Comparison of ENCODE assay signal across 8 mouse cellular contexts in the genomic region with DNA sequence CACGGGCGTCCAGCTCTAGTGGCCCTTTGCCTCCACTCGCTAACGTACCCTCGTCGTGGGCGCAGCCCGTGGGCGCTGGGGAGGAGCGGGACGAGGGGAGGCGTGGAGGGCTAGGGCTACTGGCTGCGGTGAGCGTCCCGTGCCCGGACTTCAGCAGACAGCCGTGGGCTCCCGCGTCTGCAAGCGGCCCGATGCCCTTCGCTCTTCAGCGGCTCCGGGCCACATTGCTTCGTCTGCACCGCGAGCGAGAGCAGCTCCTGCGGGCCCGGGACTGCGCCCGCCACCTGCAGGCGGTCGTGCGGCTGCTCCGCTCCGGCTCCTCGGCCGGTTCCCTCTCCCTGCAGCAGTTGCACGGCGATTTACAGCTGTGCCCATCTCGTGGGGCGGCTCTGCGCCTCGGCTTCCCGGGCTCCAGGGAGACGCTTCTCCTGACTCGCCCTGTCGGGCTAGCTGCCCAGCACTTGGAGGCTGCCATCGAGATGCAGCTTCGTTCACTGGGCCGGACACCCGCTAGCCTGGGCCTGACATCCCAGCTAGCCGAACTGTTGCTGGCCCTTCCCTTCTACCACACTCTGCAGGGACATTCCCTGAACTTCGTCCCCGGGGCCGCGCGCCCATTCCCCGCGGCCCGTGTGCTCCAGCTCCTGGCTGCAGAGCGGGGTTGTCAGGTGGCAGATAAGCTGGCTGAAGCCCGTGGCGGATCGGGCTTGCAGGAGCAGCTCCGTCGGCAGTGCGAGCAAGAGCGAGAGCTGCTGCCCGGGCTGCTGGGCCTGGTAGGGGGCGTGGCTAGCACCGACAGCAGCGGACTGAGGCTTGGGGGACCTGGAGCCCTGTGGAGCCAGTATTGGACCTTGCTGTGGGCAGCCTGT. TPM values are rescaled to one million over a fixed set of nuclear protein-coding genes. Genes with fewer than 3 reads are reported as not detected.
DNase-seq lines count a peak whose midpoint lies in the region; ATAC-seq and TF ChIP-seq lines count a peak whose summit lies in the region.

No protein-coding gene starts in this region.

- 0 out of 2 replicates have a peak, but pooled peaks cover 7% of the 10 kb centered on the region for H3K36me3 ChIP-seq in forebrain, embryonic 13.5 days (ENCODE audit: poor library complexity, severe bottlenecking)
- H3K36me3 ChIP-seq in hindbrain, embryonic 12.5 days = no peaks in the 10 kb centered on the region
- H3K36me3 ChIP-seq in small intestine, adult 2 months (ENCODE audit: control insufficient read depth, insufficient read depth, low read length) = peaks cover 3% of the 10 kb centered on the region; the same call in 1 of the 2 replicates

- DNase-seq in cerebellum, adult 8-10 months = no peak
- DNase-seq in c-Kit-positive CD71-positive TER-119-positive erythroid progenitor cells, embryonic 14.5 days (ENCODE audit: low spot score) = peak; percentile 62
- peak; percentile 58 for DNase-seq in left cerebral cortex, postnatal 4 days
- peak; percentile 72 for DNase-seq in mesoderm, embryonic 11.5 days (ENCODE audit: low read depth, low spot score)

- TF ChIP-seq POLR2A in small intestine, adult 2 months (IDR thresholded peaks at IDR 0.05; ENCODE audit: low read depth, low read length) = peak; percentile 31; the same call in 1 of the 2 replicates

- H3K4me3 ChIP-seq in forebrain, embryonic 13.5 days = peak overlapping the region; percentile 75
- peak overlapping the region; percentile 76 for H3K4me3 ChIP-seq in hindbrain, embryonic 12.5 days
- H3K4me3 ChIP-seq in small intestine, adult 2 months (ENCODE audit: low read depth, low read length) = peak overlapping the region; percentile 86

- H3K4me1 ChIP-seq in forebrain, embryonic 13.5 days = peaks cover 25% of the 10 kb centered on the region
- peaks cover 20% of the 10 kb centered on the region for H3K4me1 ChIP-seq in hindbrain, embryonic 12.5 days
- peaks cover 13% of the 10 kb centered on the region for H3K4me1 ChIP-seq in small intestine, adult 2 months (ENCODE audit: control insufficient read depth, insufficient read depth, insufficient read length, low read length)

- TF ChIP-seq CTCF in small intestine, adult 2 months (IDR thresholded peaks at IDR 0.05; ENCODE audit: extremely low read depth, insufficient read length, insufficient replicate concordance, low read depth, low read length) = peak; percentile 31; the same call in 1 of the 2 replicates

- peak overlapping the region; percentile 70 for H3K27ac ChIP-seq in forebrain, embryonic 13.5 days
- peak overlapping the region; percentile 79 for H3K27ac ChIP-seq in hindbrain, embryonic 12.5 days
- peak overlapping the region; percentile 77 for H3K27ac ChIP-seq in small intestine, adult 2 months (ENCODE audit: insufficient read depth, low read depth, low read length)

- peak overlapping the region; percentile 100 for H3K4me2 ChIP-seq in forebrain, embryonic 13.5 days
- H3K4me2 ChIP-seq in hindbrain, embryonic 12.5 days (replicated peaks) = peak overlapping the region; percentile 100

- H3K27me3 ChIP-seq in forebrain, embryonic 13.5 days = peaks cover 19% of the 10 kb centered on the region
- H3K27me3 ChIP-seq in hindbrain, embryonic 12.5 days = peaks cover 19% of the 10 kb centered on the region
- no peaks in the 10 kb centered on the region for H3K27me3 ChIP-seq in small intestine, adult 2 months (ENCODE audit: control insufficient read depth, insufficient read depth, low read length)

- H3K9me3 ChIP-seq in forebrain, embryonic 13.5 days (replicated peaks) = no peaks in the 10 kb centered on the region
- H3K9me3 ChIP-seq in hindbrain, embryonic 12.5 days (replicated peaks) = no peaks in the 10 kb centered on the region

- under 1% methylated on average over 65 of the region's 74 CpGs for WGBS in forebrain, embryonic 13.5 days
- under 1% methylated on average over 67 of the region's 74 CpGs for WGBS in hindbrain, embryonic 12.5 days
- under 1% methylated on average over 73 of the region's 74 CpGs for WGBS in small intestine, adult 2 months

- peak overlapping the region; percentile 82 for H3K9ac ChIP-seq in forebrain, embryonic 13.5 days
- peak overlapping the region; percentile 84 for H3K9ac ChIP-seq in hindbrain, embryonic 12.5 days

- peak; percentile 64 for ATAC-seq in cerebellum, adult (ENCODE audit: insufficient number of reproducible peaks, low FRiP score, low TSS enrichment)
- ATAC-seq in forebrain, embryonic 13.5 days = peak; percentile 71
- peak; percentile 76 for ATAC-seq in hindbrain, embryonic 12.5 days (ENCODE audit: low FRiP score)

- intact Hi-C loops in left cerebral cortex, postnatal 4 days (cut with DNase I) = loop anchor here (5.0 kb wide), 1 partner anchor 105 kb away; no protein-coding TSS in a partner anchor

RNA-seq across cellular contexts. Expression of a gene that starts 0.5 kb away (rescaled TPM):
- polyA plus RNA-seq in forebrain, embryonic 13.5 days (2015; fragmentation: Nextera tagmentation; extraction: Ambion mirVana) = 2.3 and 2.6 TPM in 2 replicates
- polyA plus RNA-seq in hindbrain, embryonic 12.5 days (2016; fragmentation: Nextera tagmentation; extraction: Ambion mirVana) = 3.6 and 5.0 TPM in 2 replicates
- total RNA-seq in left cerebral cortex, postnatal 4 days (2021) = 10 to 100 TPM in 1 of 2 experiments, 1 to 10 TPM in 1; 9.7 to 11.3 TPM
- 3.2 and 4.2 TPM in 2 replicates for polyA plus RNA-seq in small intestine, adult 2 months (2012; rRNA removed)

RNA-seq across cellular contexts. Expression of a gene that starts 0.5 kb away (rescaled TPM):
- 3.5 and 4.0 TPM in 2 replicates for polyA plus RNA-seq in forebrain, embryonic 13.5 days (2015; fragmentation: Nextera tagmentation; extraction: Ambion mirVana)
- 3.3 and 3.9 TPM in 2 replicates for polyA plus RNA-seq in hindbrain, embryonic 12.5 days (2016; fragmentation: Nextera tagmentation; extraction: Ambion mirVana)
- total RNA-seq in left cerebral cortex, postnatal 4 days (2021) = 10 to 100 TPM; 12.0 to 18.4 TPM
- 4.9 and 7.5 TPM in 2 replicates for polyA plus RNA-seq in small intestine, adult 2 months (2012; rRNA removed)

RNA-seq across cellular contexts. Expression of a gene that starts 6.9 kb away (rescaled TPM):
- 141 and 151 TPM in 2 replicates for polyA plus RNA-seq in forebrain, embryonic 13.5 days (2015; fragmentation: Nextera tagmentation; extraction: Ambion mirVana)
- 110 and 124 TPM in 2 replicates for polyA plus RNA-seq in hindbrain, embryonic 12.5 days (2016; fragmentation: Nextera tagmentation; extraction: Ambion mirVana)
- total RNA-seq in left cerebral cortex, postnatal 4 days (2021) = 10 to 100 TPM; 58.4 to 60.7 TPM
- 73.8 and 82.0 TPM in 2 replicates for polyA plus RNA-seq in small intestine, adult 2 months (2012; rRNA removed)

RNA-seq across cellular contexts. Expression of a gene that starts 13.4 kb away (rescaled TPM):
- 13.5 and 19.2 TPM in 2 replicates for polyA plus RNA-seq in forebrain, embryonic 13.5 days (2015; fragmentation: Nextera tagmentation; extraction: Ambion mirVana)
- polyA plus RNA-seq in hindbrain, embryonic 12.5 days (2016; fragmentation: Nextera tagmentation; extraction: Ambion mirVana) = 42.6 TPM in 2 replicates
- total RNA-seq in left cerebral cortex, postnatal 4 days (2021) = 10 to 100 TPM; 27.2 to 33.2 TPM
- polyA plus RNA-seq in small intestine, adult 2 months (2012; rRNA removed) = 34.2 and 45.6 TPM in 2 replicates

RNA-seq across cellular contexts. Expression of a gene that starts 15.8 kb away (rescaled TPM):
- polyA plus RNA-seq in forebrain, embryonic 13.5 days (2015; fragmentation: Nextera tagmentation; extraction: Ambion mirVana) = 0.46 TPM in 1 of 2 replicates, not detected in the other
- polyA plus RNA-seq in hindbrain, embryonic 12.5 days (2016; fragmentation: Nextera tagmentation; extraction: Ambion mirVana) = 0.69 TPM in 1 of 2 replicates, not detected in the other
- total RNA-seq in left cerebral cortex, postnatal 4 days (2021) = not detected
- polyA plus RNA-seq in small intestine, adult 2 months (2012; rRNA removed) = 0.42 and 0.91 TPM in 2 replicates
